Mouse (Mus musculus) A20 (cell line): ENCODE measurements at regions not wholly inside any gene's neighbourhood (a gene's known extent, or its start where the extent isn't known, plus 50 kb on each side); places are given as distances from the start of the nearest gene placed in this dataset.

ENCODE experiments used
- DNase-seq: peaks from one replicate; pipeline ENCODE4 v3.0.0-alpha.2; 2011; ENCODE audit warnings: low read depth, low spot score

- DNase-seq, result no peak
Measured at GRCm38 (mm10) chr13:54318161-54318560, 53.0 kb upstream of the Cplx2 start.

GRCm38 (mm10) chr13:54318601-54319000 lies 52.5 kb upstream of the Cplx2 start:
- DNase-seq, result no peak

GRCm38 (mm10) chr13:54320212-54320611 lies 50.9 kb upstream of the Cplx2 start:
- DNase-seq, result peak; percentile 32

GRCm38 (mm10) chr13:54321011-54321410 lies 50.1 kb upstream of the Cplx2 start:
- no peak for DNase-seq
